Mouse (Mus musculus): ENCODE results near the gene Ciita. TPM values are rescaled to one million over a fixed set of nuclear protein-coding genes. Genes with fewer than 3 reads are reported as not detected.

Gene Ciita
- polyA plus RNA-seq, 1 experiment: 0.07 TPM

GRCm38 (mm10) chr16:10540763-10541597 is 61.1 kb downstream of the Ciita start:
- no peaks in the 10 kb centered on the region for H3K27me3 ChIP-seq (ENCODE audit: control insufficient read depth, insufficient read depth, low read length)
- TF ChIP-seq CTCF (IDR thresholded peaks at IDR 0.05; ENCODE audit: control insufficient read depth, insufficient read depth, insufficient replicate concordance, low read depth, low read length) (no peak), POLR2A (IDR thresholded peaks at IDR 0.05; ENCODE audit: control insufficient read depth, low read depth, low read length) (no peak)
- H3K4me3 ChIP-seq (ENCODE audit: control insufficient read depth, low read depth, low read length): no peak overlapping the region
- no peak overlapping the region for H3K27ac ChIP-seq (ENCODE audit: control insufficient read depth, insufficient read depth, low read depth, low read length)
- H3K36me3 ChIP-seq (ENCODE audit: control insufficient read depth, insufficient read depth, low read length): no peaks in the 10 kb centered on the region
- H3K4me1 ChIP-seq (ENCODE audit: control insufficient read depth, insufficient read depth, low read length): peaks cover 7% of the 10 kb centered on the region

- Histone ChIP-seq H3K4me1 (ENCODE audit: control insufficient read depth, insufficient read depth, low read length) (peaks cover 7% of the 10 kb centered on the region), H3K27me3 (ENCODE audit: control insufficient read depth, insufficient read depth, low read length) (no peaks in the 10 kb centered on the region), H3K27ac (ENCODE audit: control insufficient read depth, insufficient read depth, low read depth, low read length) (no peak overlapping the region), H3K36me3 (ENCODE audit: control insufficient read depth, insufficient read depth, low read length) (no peaks in the 10 kb centered on the region), H3K4me3 (ENCODE audit: control insufficient read depth, low read depth, low read length) (peak overlapping the region; percentile 10; the same call in 1 of the 2 replicates)
- TF ChIP-seq CTCF (IDR thresholded peaks at IDR 0.05; ENCODE audit: control insufficient read depth, insufficient read depth, insufficient replicate concordance, low read depth, low read length) (no peak), POLR2A (IDR thresholded peaks at IDR 0.05; ENCODE audit: control insufficient read depth, low read depth, low read length) (no peak)
Measured at GRCm38 (mm10) chr16:10541598-10541930, 61.7 kb downstream of the Ciita start.

DNA sequence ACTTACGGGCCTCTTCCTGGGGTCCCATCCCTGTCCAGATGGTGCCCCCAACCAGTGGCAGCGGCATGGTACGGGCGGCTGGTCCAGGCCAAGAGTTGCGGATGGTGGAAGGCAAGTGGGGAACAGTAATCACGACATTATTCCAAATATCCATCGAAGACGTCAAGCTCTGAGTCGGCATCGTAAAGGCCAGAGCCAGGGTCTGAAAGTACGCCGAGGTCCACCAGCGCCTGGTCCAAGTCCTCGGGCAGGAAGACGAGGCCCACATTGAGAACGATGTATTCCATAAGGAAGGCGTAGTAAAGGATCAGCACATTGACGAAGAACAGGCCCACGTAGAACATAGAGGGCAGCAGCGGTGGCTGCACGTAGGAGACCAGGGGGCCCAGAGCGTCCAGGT is 62.4 kb downstream of the Ciita start:
- no peaks in the 10 kb centered on the region for H3K27me3 ChIP-seq (ENCODE audit: control insufficient read depth, insufficient read depth, low read length)
- H3K27ac ChIP-seq (ENCODE audit: control insufficient read depth, insufficient read depth, low read depth, low read length): no peak overlapping the region; the same call in 1 of the 2 replicates
- no peak for TF ChIP-seq CTCF (IDR thresholded peaks at IDR 0.05; ENCODE audit: control insufficient read depth, insufficient read depth, insufficient replicate concordance, low read depth, low read length)
- no peak for TF ChIP-seq POLR2A (IDR thresholded peaks at IDR 0.05; ENCODE audit: control insufficient read depth, low read depth, low read length)
- peak overlapping the region; percentile 78 for H3K4me3 ChIP-seq (ENCODE audit: control insufficient read depth, low read depth, low read length)
- no peaks in the 10 kb centered on the region for H3K36me3 ChIP-seq (ENCODE audit: control insufficient read depth, insufficient read depth, low read length)
- H3K4me1 ChIP-seq (ENCODE audit: control insufficient read depth, insufficient read depth, low read length): peaks cover 7% of the 10 kb centered on the region

GRCm38 (mm10) chr16:10542698-10543365 is 63.0 kb downstream of the Ciita start, which contains the start of gene Dexi:
Dexi (minus strand) TSS chr16:10543054.
- peak within 1 kb of the TSS; percentile 21 for H3K27ac ChIP-seq (ENCODE audit: control insufficient read depth, insufficient read depth, low read depth, low read length)

DNA sequence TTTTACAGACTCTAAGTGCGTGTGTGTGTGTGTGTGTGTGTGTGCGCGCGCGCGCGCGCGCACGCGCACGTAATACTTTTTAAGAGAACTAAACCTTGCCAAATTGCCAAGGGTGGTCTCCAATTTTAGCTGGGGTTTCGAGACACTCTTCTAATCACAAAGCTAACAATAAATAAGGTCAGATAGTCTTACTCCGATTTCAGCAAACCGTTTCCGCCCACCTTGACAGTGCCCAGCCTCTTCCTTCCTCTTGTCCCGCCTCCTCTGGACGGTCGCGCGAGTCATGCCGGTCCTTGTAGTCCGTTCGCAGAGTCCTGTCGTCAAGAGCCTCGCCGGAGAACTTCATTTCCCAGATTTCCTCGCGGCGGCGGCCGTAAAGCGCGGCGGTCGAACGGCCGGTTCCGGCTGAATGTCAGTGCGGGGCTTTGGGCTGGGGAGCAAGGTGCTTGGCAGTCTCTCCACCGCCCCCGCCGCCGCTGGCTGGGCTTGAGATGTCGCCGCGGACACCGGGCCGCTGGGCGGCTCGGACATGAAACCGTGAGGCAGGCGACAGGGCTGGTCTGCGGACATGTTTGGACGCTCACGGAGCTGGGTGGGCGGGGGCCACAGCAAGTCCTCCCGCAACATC is 65.2 kb downstream of the Ciita start, which contains the start of gene Clec16a:
TSS of gene Clec16a (plus strand) at position 345 of the 628 bp plus-strand sequence.
- Histone ChIP-seq H3K4me3 (ENCODE audit: control insufficient read depth, low read depth, low read length) (peak within 1 kb of the TSS; percentile 100), H3K4me1 (ENCODE audit: control insufficient read depth, insufficient read depth, low read length) (peaks cover 7% of the 10 kb centered on the region), H3K27ac (ENCODE audit: control insufficient read depth, insufficient read depth, low read depth, low read length) (peak within 1 kb of the TSS; percentile 90), H3K36me3 (ENCODE audit: control insufficient read depth, insufficient read depth, low read length) (no peaks in the 10 kb centered on the region), H3K27me3 (ENCODE audit: control insufficient read depth, insufficient read depth, low read length) (no peaks in the 10 kb centered on the region)
- TF ChIP-seq CTCF (IDR thresholded peaks at IDR 0.05; ENCODE audit: control insufficient read depth, insufficient read depth, insufficient replicate concordance, low read depth, low read length): no peak
- peak; percentile 72 for TF ChIP-seq POLR2A (IDR thresholded peaks at IDR 0.05; ENCODE audit: control insufficient read depth, low read depth, low read length)

More at GRCm38 (mm10) chr16:10542698-10543365, 63.0 kb downstream of the Ciita start, which contains the start of gene Dexi:
- Histone ChIP-seq H3K27me3 (ENCODE audit: control insufficient read depth, insufficient read depth, low read length) (no peaks in the 10 kb centered on the region), H3K4me3 (ENCODE audit: control insufficient read depth, low read depth, low read length) (peak within 1 kb of the TSS; percentile 78), H3K36me3 (ENCODE audit: control insufficient read depth, insufficient read depth, low read length) (no peaks in the 10 kb centered on the region), H3K4me1 (ENCODE audit: control insufficient read depth, insufficient read depth, low read length) (peaks cover 7% of the 10 kb centered on the region)
- TF ChIP-seq POLR2A (IDR thresholded peaks at IDR 0.05; ENCODE audit: control insufficient read depth, low read depth, low read length) (peak; percentile 90), CTCF (IDR thresholded peaks at IDR 0.05; ENCODE audit: control insufficient read depth, insufficient read depth, insufficient replicate concordance, low read depth, low read length) (no peak)

GRCm38 (mm10) chr16:10546865-10547264 is 67.0 kb downstream of the Ciita start:
- TF ChIP-seq CTCF (IDR thresholded peaks at IDR 0.05; ENCODE audit: control insufficient read depth, insufficient read depth, insufficient replicate concordance, low read depth, low read length) (no peak), POLR2A (IDR thresholded peaks at IDR 0.05; ENCODE audit: control insufficient read depth, low read depth, low read length) (no peak)
- no peaks in the 10 kb centered on the region for H3K36me3 ChIP-seq (ENCODE audit: control insufficient read depth, insufficient read depth, low read length)
- H3K4me3 ChIP-seq (ENCODE audit: control insufficient read depth, low read depth, low read length): no peak overlapping the region
- no peaks in the 10 kb centered on the region for H3K27me3 ChIP-seq (ENCODE audit: control insufficient read depth, insufficient read depth, low read length)
- H3K27ac ChIP-seq (ENCODE audit: control insufficient read depth, insufficient read depth, low read depth, low read length): no peak overlapping the region
- peaks cover 7% of the 10 kb centered on the region for H3K4me1 ChIP-seq (ENCODE audit: control insufficient read depth, insufficient read depth, low read length)

DNA sequence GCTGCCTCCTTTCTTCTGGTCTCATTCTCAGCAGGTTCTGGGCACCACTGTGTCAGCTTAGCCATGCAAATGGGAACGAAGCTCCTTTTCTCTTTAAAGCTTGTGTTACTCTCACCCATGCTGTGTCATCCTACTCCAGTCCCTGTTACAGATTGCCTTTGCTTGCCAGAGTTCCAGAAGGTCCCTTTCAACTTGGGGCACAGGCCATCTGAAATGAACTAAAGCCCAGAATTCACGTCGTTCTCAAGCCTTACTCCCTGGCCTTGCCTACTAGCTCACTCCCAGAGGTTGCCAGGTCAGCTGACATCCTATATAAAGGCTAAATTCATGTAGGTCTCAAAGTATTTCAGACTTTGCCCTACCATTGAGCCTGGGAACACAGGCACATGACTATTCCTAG is 69.1 kb downstream of the Ciita start:
- H3K27ac ChIP-seq (ENCODE audit: control insufficient read depth, insufficient read depth, low read depth, low read length): no peak overlapping the region
- no peak for TF ChIP-seq POLR2A (IDR thresholded peaks at IDR 0.05; ENCODE audit: control insufficient read depth, low read depth, low read length)
- no peak for TF ChIP-seq CTCF (IDR thresholded peaks at IDR 0.05; ENCODE audit: control insufficient read depth, insufficient read depth, insufficient replicate concordance, low read depth, low read length)

More for the DNA sequence above, 69.1 kb downstream of the Ciita start:
- Histone ChIP-seq H3K36me3 (ENCODE audit: control insufficient read depth, insufficient read depth, low read length) (no peaks in the 10 kb centered on the region), H3K27me3 (ENCODE audit: control insufficient read depth, insufficient read depth, low read length) (no peaks in the 10 kb centered on the region), H3K4me1 (ENCODE audit: control insufficient read depth, insufficient read depth, low read length) (peaks cover 3% of the 10 kb centered on the region), H3K4me3 (ENCODE audit: control insufficient read depth, low read depth, low read length) (no peak overlapping the region)
